Mouse (Mus musculus) embryonic facial prominence, embryonic 13.5 days (tissue): ENCODE results near the gene Qprt. TPM values are rescaled to one million over a fixed set of nuclear protein-coding genes. Genes with fewer than 3 reads are reported as not detected.
"Not testable (repeated sequence)": the region's sequence is repeated elsewhere in the genome, so short reads cannot be mapped to it uniquely, and the experiment has no call there.

Source experiments
- ATAC-seq: fragments of 200-750 bp; cut with Nextera tagmentation; 2 replicates; pipeline ENCODE4 v1.8.0; 2017; ENCODE audit warnings: low read depth; ENCODE audit not compliant: insufficient number of reproducible peaks, insufficient read depth, low FRiP score, low TSS enrichment
- H3K27ac ChIP-seq: fragments of 300-500 bp; sonication (generic); 2 replicates; pipeline ENCODE4 v1.5.1; 2015; ENCODE audit warnings: moderate library complexity, mild to moderate bottlenecking, inconsistent platforms
- H3K27me3 ChIP-seq: fragments of 300-500 bp; sonication (generic); 2 replicates; pipeline ENCODE4 v1.6.1; 2015; ENCODE audit warnings: mild to moderate bottlenecking, inconsistent platforms
- H3K36me3 ChIP-seq: fragments of 300-500 bp; sonication (generic); 2 replicates; pipeline ENCODE4 v1.6.1; 2015; ENCODE audit warnings: mild to moderate bottlenecking, inconsistent platforms
- H3K4me1 ChIP-seq: fragments of 300-500 bp; sonication (generic); 2 replicates; pipeline ENCODE4 v1.6.1; 2015; ENCODE audit warnings: inconsistent platforms
- H3K4me2 ChIP-seq: fragments of 300-500 bp; sonication (generic); 2 replicates; pipeline ENCODE4 v1.6.1; 2015; ENCODE audit warnings: moderate library complexity, mild to moderate bottlenecking, inconsistent platforms
- H3K4me3 ChIP-seq: fragments of 300-500 bp; sonication (generic); 2 replicates; pipeline ENCODE4 v1.5.1; 2015; ENCODE audit warnings: mild to moderate bottlenecking, inconsistent platforms
- H3K9ac ChIP-seq: fragments of 300-500 bp; sonication (generic); 2 replicates; pipeline ENCODE4 v1.6.1; 2015; ENCODE audit warnings: mild to moderate bottlenecking, inconsistent platforms
- H3K9me3 ChIP-seq: fragments of 300-500 bp; sonication (generic); 2 replicates; pipeline ENCODE4 v1.6.1; 2016; ENCODE audit warnings: inconsistent platforms
- WGBS: fragments of 180-500 bp; shearing (Covaris S2); methylation state at CpG from one replicate; pipeline ENCODE4 v1.1.7; 2015; ENCODE audit warnings: mixed read lengths; 5-methylcytosine and 5-hydroxymethylcytosine counted together
- polyA plus RNA-seq: library from polyadenylated mRNA; unstranded; fragments of >200 nt; fragmentation: Nextera tagmentation; extraction: Ambion mirVana; gene quantifications from 2 replicates; pipeline ENCODE4 v1.2.1, GENCODE M21; 2015

Qprt gene
- polyA plus RNA-seq, 1 experiment from 2014 or later, result 1.2 TPM

- WGBS, result 89% methylated on average over 19 of the region's 20 CpGs
- ATAC-seq, result no peak
- Histone ChIP-seq H3K9me3 (no peaks in the 10 kb centered on the region), H3K4me2 (0 out of 2 replicates have a peak overlapping the region, but pooled peaks have one; percentile 35), H3K36me3 (no peaks in the 10 kb centered on the region), H3K4me3 (no peak overlapping the region), H3K27ac (no peak overlapping the region), H3K9ac (no peak overlapping the region), H3K27me3 (peaks cover 5% of the 10 kb centered on the region; the same call in 1 of the 2 replicates), H3K4me1 (peaks cover 24% of the 10 kb centered on the region)
These were observed 31.6 kb downstream of the Qprt start for GRCm38 (mm10) chr7:127090154-127091113.

- H3K9me3 ChIP-seq, result no peaks in the 10 kb centered on the region
- peaks cover 5% of the 10 kb centered on the region; the same call in 1 of the 2 replicates for H3K27me3 ChIP-seq
- peak overlapping the region; percentile 59 for H3K9ac ChIP-seq
- no peak overlapping the region for H3K27ac ChIP-seq
- H3K36me3 ChIP-seq, result no peaks in the 10 kb centered on the region
- peak overlapping the region; percentile 23 for H3K4me3 ChIP-seq
- no peak for ATAC-seq
- peak overlapping the region; percentile 46 for H3K4me2 ChIP-seq
- WGBS, result 18% methylated on average over 27 of the region's 27 CpGs
- H3K4me1 ChIP-seq, result peaks cover 21% of the 10 kb centered on the region
These were observed 32.9 kb downstream of the Qprt start for GRCm38 (mm10) chr7:127088901-127089845.

GRCm38 (mm10) chr7:127088083-127088482, 33.9 kb downstream of the Qprt start:
- H3K4me2 ChIP-seq, result no peak overlapping the region
- WGBS, result 84% methylated on average over 3 of the region's 3 CpGs
- no peaks in the 10 kb centered on the region for H3K9me3 ChIP-seq
- H3K9ac ChIP-seq, result no peak overlapping the region
- ATAC-seq, result no peak
- no peaks in the 10 kb centered on the region for H3K36me3 ChIP-seq
- peaks cover 5% of the 10 kb centered on the region; the same call in 1 of the 2 replicates for H3K27me3 ChIP-seq
- peaks cover 20% of the 10 kb centered on the region for H3K4me1 ChIP-seq
- H3K4me3 ChIP-seq, result no peak overlapping the region
- no peak overlapping the region for H3K27ac ChIP-seq

GRCm38 (mm10) chr7:127087278-127088010, 34.6 kb downstream of the Qprt start, which contains the start of gene Zg16:
Gene Zg16 (minus strand): TSS chr7:127087328.
- H3K9me3 ChIP-seq, H3K4me3 ChIP-seq, H3K9ac ChIP-seq, H3K36me3 ChIP-seq, H3K4me2 ChIP-seq, H3K27ac ChIP-seq, ATAC-seq, H3K27me3 ChIP-seq: not testable (repeated sequence)
- H3K4me1 ChIP-seq, result peaks cover 20% of the 10 kb centered on the region
- WGBS, result 91% methylated on average over 6 of the region's 6 CpGs

- not testable (repeated sequence) for H3K27ac ChIP-seq, H3K4me1 ChIP-seq, H3K4me3 ChIP-seq, H3K9ac ChIP-seq, H3K36me3 ChIP-seq, H3K27me3 ChIP-seq, H3K9me3 ChIP-seq, H3K4me2 ChIP-seq, ATAC-seq
- 76% methylated on average over 6 of the region's 6 CpGs for WGBS
These were observed 36.3 kb downstream of the Qprt start for GRCm38 (mm10) chr7:127085751-127086150.

GRCm38 (mm10) chr7:127084794-127085193, 37.2 kb downstream of the Qprt start:
- H3K27ac ChIP-seq, result no peak overlapping the region
- ATAC-seq, result no peak
- no peak overlapping the region for H3K4me3 ChIP-seq
- H3K4me1 ChIP-seq, result peaks cover 8% of the 10 kb centered on the region
- WGBS, result 74% methylated on average over 2 of the region's 2 CpGs
- H3K27me3 ChIP-seq, result peaks cover 5% of the 10 kb centered on the region; the same call in 1 of the 2 replicates
- H3K9ac ChIP-seq, result no peak overlapping the region
- no peak overlapping the region for H3K4me2 ChIP-seq
- H3K36me3 ChIP-seq, result no peaks in the 10 kb centered on the region
- no peaks in the 10 kb centered on the region for H3K9me3 ChIP-seq

- Histone ChIP-seq H3K9ac (no peak overlapping the region), H3K27me3 (no peaks in the 10 kb centered on the region; the same call in 1 of the 2 replicates), H3K36me3 (no peaks in the 10 kb centered on the region), H3K4me2 (no peak overlapping the region), H3K27ac (no peak overlapping the region), H3K4me3 (no peak overlapping the region), H3K9me3 (no peaks in the 10 kb centered on the region), H3K4me1 (peaks cover under 1% of the 10 kb centered on the region; the same call in 1 of the 2 replicates)
- no peak for ATAC-seq
- WGBS, result 81% methylated on average over 4 of the region's 4 CpGs
These were observed 38.3 kb downstream of the Qprt start for GRCm38 (mm10) chr7:127083689-127084088.

GRCm38 (mm10) chr7:127082995-127083394, 39.0 kb downstream of the Qprt start:
- H3K27me3 ChIP-seq, result no peaks in the 10 kb centered on the region

GRCm38 (mm10) chr7:127082271-127082670, 39.8 kb downstream of the Qprt start:
- Histone ChIP-seq H3K4me1 (no peaks in the 10 kb centered on the region), H3K27me3 (no peaks in the 10 kb centered on the region), H3K27ac (no peak overlapping the region), H3K36me3 (no peaks in the 10 kb centered on the region), H3K9me3 (no peaks in the 10 kb centered on the region), H3K4me3 (no peak overlapping the region), H3K4me2 (no peak overlapping the region), H3K9ac (no peak overlapping the region)
- ATAC-seq, result no peak
- WGBS, result 78% methylated on average over 8 of the region's 8 CpGs

More at GRCm38 (mm10) chr7:127082995-127083394, 39.0 kb downstream of the Qprt start:
- no peak for ATAC-seq
- no peaks in the 10 kb centered on the region for H3K9me3 ChIP-seq
- no peak overlapping the region for H3K4me2 ChIP-seq
- H3K9ac ChIP-seq, result no peak overlapping the region
- H3K27ac ChIP-seq, result no peak overlapping the region
- H3K4me3 ChIP-seq, result no peak overlapping the region
- 60% methylated on average over 2 of the region's 2 CpGs for WGBS
- H3K4me1 ChIP-seq, result no peaks in the 10 kb centered on the region
- H3K36me3 ChIP-seq, result no peaks in the 10 kb centered on the region

- H3K27ac ChIP-seq, result no peak overlapping the region
- no peaks in the 10 kb centered on the region for H3K4me1 ChIP-seq
- ATAC-seq, result no peak
- no peak overlapping the region for H3K4me2 ChIP-seq
- no peak overlapping the region for H3K9ac ChIP-seq
- H3K36me3 ChIP-seq, result no peaks in the 10 kb centered on the region
- WGBS, result 54% methylated on average over 3 of the region's 3 CpGs
- no peak overlapping the region for H3K4me3 ChIP-seq
- H3K9me3 ChIP-seq, result no peaks in the 10 kb centered on the region
- H3K27me3 ChIP-seq, result no peaks in the 10 kb centered on the region
These were observed 42.0 kb downstream of the Qprt start for GRCm38 (mm10) chr7:127080045-127080444.

- Histone ChIP-seq H3K4me2 (no peak overlapping the region), H3K27me3 (no peaks in the 10 kb centered on the region), H3K4me1 (no peaks in the 10 kb centered on the region), H3K27ac (no peak overlapping the region), H3K9ac (no peak overlapping the region), H3K9me3 (no peaks in the 10 kb centered on the region), H3K36me3 (no peaks in the 10 kb centered on the region), H3K4me3 (no peak overlapping the region)
- ATAC-seq, result no peak
- 71% methylated on average over 3 of the region's 3 CpGs for WGBS
These were observed 44.3 kb downstream of the Qprt start for GRCm38 (mm10) chr7:127077692-127078091.
